Mouse (Mus musculus) monocyte, adult 5-6 weeks (primary cell): ENCODE measurements around the gene Otud7b. TPM values are rescaled to one million over a fixed set of nuclear protein-coding genes. Genes with fewer than 3 reads are reported as not detected.
"Not testable (repeated sequence)": the region's sequence is repeated elsewhere in the genome, so short reads cannot be mapped to it uniquely, and the experiment has no call there.

ENCODE experiments used
- ATAC-seq: fragments of 153-309, 156-312 bp; replicated peaks from 2 replicates; pipeline ENCODE4 v1.8.0; 2017; ENCODE audit warnings: mild to moderate bottlenecking; ENCODE audit not compliant: low TSS enrichment, insufficient number of reproducible peaks, severe bottlenecking, poor library complexity, low FRiP score
- total RNA-seq: library from RNA; stranded (forward); fragments of 200-1000, 200-491, 200-594 nt; gene quantifications from 3 replicates; pipeline ENCODE4 v1.2.3, GENCODE M21; 2017

Gene Otud7b
- total RNA-seq, 1 experiment from 2014 or later: 12.5 TPM

DNA sequence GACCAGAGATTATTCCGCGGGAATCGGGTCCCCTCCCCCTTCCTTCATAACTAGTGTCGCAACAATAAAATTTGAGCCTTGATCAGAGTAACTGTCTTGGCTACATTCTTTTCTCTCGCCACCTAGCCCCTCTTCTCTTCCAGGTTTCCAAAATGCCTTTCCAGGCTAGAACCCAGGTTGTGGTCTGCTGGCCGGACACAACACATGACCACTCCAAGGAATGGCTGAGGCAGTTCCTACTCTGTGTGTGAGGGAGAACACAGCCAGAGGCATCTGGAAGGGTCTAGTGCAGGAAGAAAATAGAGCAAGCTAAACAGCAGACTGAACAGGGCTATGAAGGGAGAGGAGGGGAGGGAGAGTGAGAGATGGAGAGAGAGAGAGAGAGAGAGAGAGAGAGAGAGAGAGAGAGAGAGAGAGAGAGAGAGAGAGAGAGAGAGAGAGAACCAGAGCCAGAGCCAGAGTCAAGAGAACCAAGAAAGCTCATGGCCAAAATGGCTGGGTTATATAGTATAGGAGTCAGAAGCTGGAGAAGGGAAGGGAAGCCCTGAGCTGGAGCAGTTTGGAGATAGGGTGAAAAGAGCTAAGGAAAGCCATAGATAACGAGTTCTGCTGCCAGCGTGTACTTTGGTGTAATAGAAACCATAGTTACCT is 94.4 kb downstream of the Otud7b start:
- not testable (repeated sequence) for ATAC-seq

DNA sequence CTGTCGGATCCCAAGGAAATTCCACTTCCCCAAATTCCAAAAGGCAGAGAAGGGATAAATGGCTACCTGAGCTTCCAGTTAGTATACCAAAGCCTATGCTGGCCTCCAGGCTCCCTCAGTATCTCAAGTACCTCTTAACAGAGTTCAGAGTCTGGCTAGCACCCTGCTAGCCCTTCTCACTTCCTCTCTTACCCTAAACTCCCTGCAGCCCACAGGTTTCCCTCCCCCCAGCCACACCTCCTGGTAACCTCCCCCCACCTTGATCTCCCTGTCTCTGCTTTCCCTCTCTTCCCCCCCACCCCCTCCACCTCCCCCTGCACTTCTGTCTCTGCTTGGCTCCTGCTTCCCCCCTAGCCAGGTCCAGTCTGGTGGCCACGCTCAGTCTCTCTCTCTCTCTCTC is 95.4 kb downstream of the Otud7b start:
- no peak for ATAC-seq

DNA sequence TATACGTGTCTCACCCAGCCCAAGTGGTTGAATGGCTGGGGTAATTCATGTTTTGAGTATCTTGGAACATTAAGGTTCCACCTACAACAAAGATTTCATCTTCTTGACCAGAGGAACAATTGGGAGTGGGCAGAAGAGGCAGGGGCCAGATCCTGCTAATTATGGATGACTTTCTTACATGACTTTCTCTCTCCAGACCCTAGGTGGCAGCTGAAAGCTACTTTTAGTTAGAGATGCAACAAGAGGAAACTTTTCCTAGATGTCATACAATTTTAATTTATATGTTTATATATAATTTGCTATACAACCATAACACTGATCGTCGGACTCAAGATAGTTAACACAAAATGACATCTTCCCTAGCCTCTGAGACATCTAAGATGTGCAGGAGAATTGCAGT is 103.5 kb downstream of the Otud7b start:
- no peak for ATAC-seq

DNA sequence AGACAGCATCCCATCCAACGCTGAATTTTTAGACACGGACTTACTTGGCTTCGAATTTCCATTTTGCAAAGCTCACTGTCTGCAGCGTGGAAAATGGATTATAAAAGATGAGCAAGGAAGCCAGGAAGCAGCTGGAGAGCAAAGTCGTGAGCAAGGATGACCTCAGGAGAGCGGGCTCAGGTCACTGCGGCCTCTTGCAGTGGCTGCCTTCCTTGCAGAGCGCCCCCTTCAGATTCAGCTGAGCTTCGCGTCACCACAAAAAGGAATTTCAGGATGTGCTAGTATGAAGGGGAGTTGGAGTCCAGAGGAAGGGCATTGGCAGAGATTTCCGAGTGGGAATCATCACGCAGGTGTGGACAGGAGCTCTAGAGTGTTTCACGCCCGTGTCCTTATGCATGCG is 104.9 kb downstream of the Otud7b start:
- ATAC-seq: no peak

Other genes starting within 250 kb of the Otud7b start
- gene Prpf3, start 248.6 kb upstream of the Otud7b start, total RNA-seq: 30.1 to 50.7 TPM (median 32.2 TPM) in 3 replicates
- 241 to 323 TPM (median 321 TPM) in 3 replicates for gene Mrps21, start 233.0 kb upstream of the Otud7b start, total RNA-seq
- gene Ciart, start 222.3 kb upstream of the Otud7b start, total RNA-seq: 6.4 to 16.6 TPM (median 10.2 TPM) in 3 replicates
- gene BC028528, start 212.5 kb upstream of the Otud7b start, total RNA-seq: 148 to 259 TPM (median 230 TPM) in 3 replicates
- gene Aph1a, start 210.6 kb upstream of the Otud7b start, total RNA-seq: 27.5 to 35.0 TPM (median 32.8 TPM) in 3 replicates
- not detected in 3 replicates for gene Car14, start 199.8 kb upstream of the Otud7b start, total RNA-seq
- gene Anp32e, start 175.3 kb upstream of the Otud7b start, total RNA-seq: 108 to 150 TPM (median 134 TPM) in 3 replicates
- gene Plekho1, start 108.5 kb upstream of the Otud7b start, total RNA-seq: 73.1 to 144 TPM (median 131 TPM) in 3 replicates
- gene Vps45, start 46.1 kb upstream of the Otud7b start, total RNA-seq: 18.1 to 75.8 TPM (median 21.4 TPM) in 3 replicates
- 0.43 to 2.4 TPM in 2 of 3 replicates, not detected in the other for gene Mtmr11, start 57.5 kb downstream of the Otud7b start, total RNA-seq
- 4.0 to 14.2 TPM (median 7.5 TPM) in 3 replicates for gene Sf3b4, start 67.8 kb downstream of the Otud7b start, total RNA-seq
- gene Sv2a, start 76.6 kb downstream of the Otud7b start, total RNA-seq: 0.21 to 0.29 TPM in 2 of 3 replicates, not detected in the other
- gene Bola1, start 115.2 kb downstream of the Otud7b start, total RNA-seq: 3.9 to 8.1 TPM (median 6.9 TPM) in 3 replicates
- gene Hist2h2ab, start 115.3 kb downstream of the Otud7b start, total RNA-seq: 11.5 to 28.2 TPM (median 14.2 TPM) in 3 replicates
- 169 to 362 TPM (median 289 TPM) in 3 replicates for gene Hist2h2ac, start 116.4 kb downstream of the Otud7b start, total RNA-seq
- 2.5 to 12.5 TPM (median 3.6 TPM) in 3 replicates for gene Hist2h2be, start 116.6 kb downstream of the Otud7b start, total RNA-seq
- gene Hist2h3c2, start 134.6 kb downstream of the Otud7b start, total RNA-seq: 1.5 to 1.6 TPM in 2 of 3 replicates, not detected in the other
- 492 to 498 TPM (median 493 TPM) in 3 replicates for gene Hist2h2aa2, start 135.7 kb downstream of the Otud7b start, total RNA-seq
- 960 to 1,517 TPM (median 1,455 TPM) in 3 replicates for gene Hist2h2aa1, start 141.0 kb downstream of the Otud7b start, total RNA-seq
- not detected in 3 replicates for gene Hist2h3c1, start 142.2 kb downstream of the Otud7b start, total RNA-seq
- 9.6 to 40.3 TPM (median 12.9 TPM) in 3 replicates for gene Hist2h4, start 158.8 kb downstream of the Otud7b start, total RNA-seq
- 4.4 to 34.9 TPM (median 10.9 TPM) in 3 replicates for gene Hist2h3b, start 164.1 kb downstream of the Otud7b start, total RNA-seq
- 249 to 540 TPM (median 349 TPM) in 3 replicates for gene Hist2h2bb, start 165.2 kb downstream of the Otud7b start, total RNA-seq
- 11.6 to 16.4 TPM (median 12.6 TPM) in 3 replicates for gene Fcgr1, start 189.4 kb downstream of the Otud7b start, total RNA-seq